Mouse (Mus musculus) NIH3T3 (cell line): Measurements from ENCODE around the gene Fosl2.
A peak's percentile ranks its signal among the peaks of the same experiment; 100 is the strongest.

Source experiments
- DNase-seq: peaks from one replicate; pipeline ENCODE4 v3.0.0-alpha.2; 2012; ENCODE audit warnings: low read depth

The Fosl2 gene

GRCm38 (mm10) chr5:32182885-32183629, 47.5 kb downstream of the Fosl2 start:
- DNase-seq, result no peak

- peak; percentile 31 for DNase-seq
Measured at GRCm38 (mm10) chr5:32187717-32188116, 52.1 kb downstream of the Fosl2 start.

GRCm38 (mm10) chr5:32191259-32191658, 55.7 kb downstream of the Fosl2 start:
- peak; percentile 63 for DNase-seq

GRCm38 (mm10) chr5:32192016-32192845, 56.6 kb downstream of the Fosl2 start:
- DNase-seq, result peak; percentile 96

GRCm38 (mm10) chr5:32194236-32194635, 58.6 kb downstream of the Fosl2 start:
- DNase-seq, result no peak

- DNase-seq, result peak; percentile 87
Measured at GRCm38 (mm10) chr5:32195857-32196609, 60.4 kb downstream of the Fosl2 start.

GRCm38 (mm10) chr5:32197698-32198097, 62.1 kb downstream of the Fosl2 start:
- peak; percentile 96 for DNase-seq

- no peak for DNase-seq
Measured at GRCm38 (mm10) chr5:32199136-32199535, 63.5 kb downstream of the Fosl2 start.

GRCm38 (mm10) chr5:32199594-32199993, 64.0 kb downstream of the Fosl2 start:
- DNase-seq, result no peak

- DNase-seq, result peak; percentile 31
Measured at GRCm38 (mm10) chr5:32204653-32205052, 69.1 kb downstream of the Fosl2 start.

GRCm38 (mm10) chr5:32206726-32207125, 71.1 kb downstream of the Fosl2 start:
- DNase-seq, result no peak
